Mouse (Mus musculus) gastrocnemius, adult 8-10 months (tissue): Measurements from ENCODE around the gene Als2cr12. TPM values are rescaled to one million over a fixed set of nuclear protein-coding genes. Genes with fewer than 3 reads are reported as not detected.
"Not testable (repeated sequence)": the region's sequence is repeated elsewhere in the genome, so short reads cannot be mapped to it uniquely, and the experiment has no call there.

Source experiments
- DNase-seq, 2 experiments: peaks; one replicate each; pipeline ENCODE4 v3.0.0; 2022; ENCODE audit warnings: low spot score in 2 of 2
- total RNA-seq, 4 experiments: library from RNA; stranded (reverse); gene quantifications; 2 replicates each; pipeline ENCODE4 v1.2.4; 2022

Gene Als2cr12
- total RNA-seq, 4 experiments from 2014 or later = not detected

DNA sequence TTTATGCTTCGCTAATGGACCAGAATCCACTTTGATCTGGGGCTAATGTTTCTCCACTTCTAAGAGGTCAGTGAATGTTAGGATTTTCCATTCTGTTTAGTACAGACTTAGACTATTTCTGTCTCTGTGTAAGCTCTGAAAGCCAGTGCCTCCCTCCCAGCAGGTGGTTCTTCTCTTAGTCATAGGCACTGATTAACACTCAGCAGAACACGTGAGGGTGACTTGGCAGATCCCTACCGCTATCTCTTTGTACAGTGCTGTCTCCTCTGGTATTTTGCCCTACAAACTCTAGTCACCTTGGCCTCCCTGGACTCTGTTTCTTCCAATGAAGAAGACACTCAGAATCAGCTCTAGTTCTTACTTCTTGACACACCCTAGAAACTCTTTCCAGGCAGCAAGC lies 81.4 kb downstream of the Als2cr12 start:
- DNase-seq = no peak

DNA sequence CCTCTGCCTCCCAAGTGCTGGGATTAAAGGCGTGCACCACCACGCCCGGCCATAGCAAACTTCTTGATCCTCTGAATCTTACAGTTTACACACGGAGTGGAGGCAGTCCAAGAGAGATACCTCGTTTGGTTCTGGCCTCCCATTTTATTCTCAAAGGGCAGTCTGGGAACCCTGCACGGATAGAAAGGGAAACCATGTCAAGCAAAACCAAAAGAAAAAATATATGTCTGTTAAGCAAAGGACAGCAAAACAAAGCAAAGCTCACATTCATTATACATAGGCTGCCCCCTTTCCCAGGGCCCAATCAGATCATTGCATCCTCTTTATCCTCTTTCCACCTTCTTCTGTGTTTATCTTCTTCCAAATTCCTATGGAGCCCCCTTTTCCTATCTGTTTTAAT lies 82.0 kb downstream of the Als2cr12 start:
- no peak for DNase-seq

DNA sequence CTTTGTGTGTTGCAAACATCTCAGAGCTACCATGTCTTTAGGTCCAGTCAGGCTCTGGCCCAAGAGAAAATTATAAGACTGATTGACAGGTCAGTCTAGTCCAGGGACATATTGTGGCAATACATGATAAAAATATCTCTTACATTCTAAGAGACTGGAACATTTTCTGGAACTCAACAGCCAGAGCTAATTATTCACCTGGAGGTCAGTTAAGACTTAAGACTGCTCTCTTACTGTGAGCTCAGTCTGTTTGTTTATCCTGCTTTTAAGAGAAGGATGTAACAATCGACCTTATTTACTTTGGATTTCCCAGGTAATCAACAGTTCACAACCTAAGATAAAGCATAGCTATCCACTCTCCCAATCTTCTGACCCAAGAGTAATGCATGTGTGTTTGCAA lies 85.2 kb downstream of the Als2cr12 start:
- DNase-seq = no peak

DNA sequence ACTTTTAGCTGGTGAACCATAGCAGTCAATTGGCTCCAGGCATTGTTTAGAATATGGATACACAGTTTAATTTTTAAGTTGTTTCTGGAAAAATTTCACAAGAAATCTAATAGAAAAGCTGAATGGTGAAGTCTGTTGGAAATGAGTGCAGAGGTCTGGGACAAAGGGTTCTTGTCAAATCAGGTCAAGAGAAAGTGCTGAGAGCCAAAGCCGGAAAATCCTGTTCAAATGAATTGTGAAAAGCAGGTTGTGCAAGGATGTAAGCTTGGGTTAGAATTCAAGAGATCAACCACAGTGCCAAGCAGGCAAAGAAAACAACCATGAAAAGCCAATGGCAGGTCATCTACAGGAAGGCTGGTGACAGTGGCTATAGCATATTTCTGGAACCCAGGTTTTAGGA lies 85.6 kb downstream of the Als2cr12 start:
- no peak for DNase-seq

DNA sequence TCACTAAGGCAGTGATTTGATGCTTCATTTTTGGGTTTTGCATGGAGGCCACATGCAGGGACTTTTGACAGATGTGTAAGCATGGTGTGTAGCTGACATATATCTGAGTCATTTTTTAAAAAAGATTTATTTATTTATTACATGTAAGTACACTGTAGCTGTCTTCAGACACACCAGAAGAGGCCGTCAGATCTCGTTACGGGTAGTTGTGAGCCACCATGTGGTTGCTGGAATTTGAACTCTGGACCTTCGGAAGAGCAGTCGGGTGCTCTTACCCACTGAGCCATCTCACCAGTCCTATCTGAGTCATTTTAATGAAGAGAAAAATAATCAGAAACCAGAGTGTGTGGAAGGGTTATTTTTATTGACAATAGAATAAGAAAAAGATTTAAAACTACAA lies 86.2 kb downstream of the Als2cr12 start:
- not testable (repeated sequence) for DNase-seq

DNA sequence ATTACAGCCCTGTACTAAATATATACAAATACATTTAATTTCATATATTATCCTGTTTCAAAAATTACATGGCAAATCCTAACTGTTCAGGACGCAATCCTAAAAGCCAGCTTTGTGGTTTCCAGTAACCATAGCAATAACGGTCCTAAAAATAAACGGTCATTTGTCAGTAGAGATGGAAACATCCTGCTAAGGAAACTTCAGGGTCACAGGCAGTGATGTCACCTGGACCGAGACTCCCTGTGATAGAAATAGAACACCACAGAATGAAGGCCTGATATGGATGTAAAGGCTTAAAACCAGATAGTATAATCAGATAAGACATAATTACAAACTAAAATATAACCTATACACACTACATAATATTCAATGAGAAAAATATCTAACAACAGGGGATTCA lies 92.1 kb downstream of the Als2cr12 start:
- no peak for DNase-seq

DNA sequence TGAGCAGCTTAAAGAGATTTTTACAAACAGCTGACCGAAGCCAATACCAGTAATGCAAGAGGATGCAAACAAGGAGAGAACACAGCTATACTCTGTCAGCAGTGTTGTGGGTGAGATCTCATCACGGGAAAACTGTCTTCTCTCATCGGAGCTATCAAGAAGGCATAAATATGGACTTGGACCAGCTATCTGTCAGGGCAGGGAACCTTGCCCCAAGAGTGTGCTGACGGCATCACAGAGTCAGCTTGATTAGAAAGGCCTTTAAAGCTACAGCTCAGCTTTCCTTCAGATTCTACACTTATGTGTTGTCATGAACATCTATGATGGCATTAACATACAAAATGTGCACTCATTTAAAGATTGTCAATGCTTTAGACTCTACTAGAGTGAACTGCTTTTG lies 93.1 kb downstream of the Als2cr12 start:
- DNase-seq = no peak

Other genes starting within 250 kb of the Als2cr12 start
- gene Orc2, start 190.9 kb downstream of the Als2cr12 start, total RNA-seq = 10 to 100 TPM; 10.5 to 13.9 (median 12.5) TPM
- gene Fam126b, start 109.7 kb downstream of the Als2cr12 start, total RNA-seq = 10 to 100 TPM in 2 of 4 experiments, 1 to 10 TPM in 2; 6.9 to 11.5 (median 8.8) TPM
- gene Ndufb3, start 109.6 kb downstream of the Als2cr12 start, total RNA-seq = 100 to 1,000 TPM; 138 to 174 (median 156) TPM
- 10 to 100 TPM; 31.3 to 39.7 (median 38.9) TPM for gene Cflar, start 15.5 kb upstream of the Als2cr12 start, total RNA-seq
- 1 to 10 TPM; 1.0 to 2.5 (median 2.0) TPM for gene Casp8, start 99.4 kb upstream of the Als2cr12 start, total RNA-seq